Mouse (Mus musculus) CH12.LX (cell line): ENCODE measurements around the gene Rdh7. TPM values are rescaled to one million over a fixed set of nuclear protein-coding genes. Genes with fewer than 3 reads are reported as not detected.
"Not testable (repeated sequence)": the region's sequence is repeated elsewhere in the genome, so short reads cannot be mapped to it uniquely, and the experiment has no call there.

ENCODE experiments used
- DNase-seq: peaks from one replicate; pipeline ENCODE4 v3.0.0-alpha.2; 2013; ENCODE audit errors: extremely low read depth
- H3K27ac ChIP-seq: 2 replicates; pipeline ENCODE4 v1.5.1; 2012; ENCODE audit warnings: low read depth, mild to moderate bottlenecking, control low read depth, moderate library complexity; ENCODE audit not compliant: insufficient read depth
- H3K27me3 ChIP-seq: replicated peaks from 2 replicates; pipeline ENCODE3; 2012; ENCODE audit warnings: inconsistent platforms
- H3K36me3 ChIP-seq, 2 experiments: replicated peaks in 1 of 2; 2 replicates each; pipeline versions ENCODE3 to v1.6.1; 2012; ENCODE audit warnings: inconsistent platforms in 1 of 2, low read length in 1 of 2, mild to moderate bottlenecking in 1 of 2, mixed read lengths in 1 of 2, moderate library complexity in 1 of 2; ENCODE audit not compliant: control insufficient read depth in 1 of 2, insufficient read depth in 1 of 2
- H3K4me1 ChIP-seq, 2 experiments: 2 replicates each; pipeline ENCODE4 v1.6.1; 2012; ENCODE audit warnings: inconsistent platforms in 1 of 2, moderate library complexity in 1 of 2; ENCODE audit not compliant: insufficient read depth in 2 of 2, control insufficient read depth in 1 of 2
- H3K4me2 ChIP-seq: 2 replicates; pipeline ENCODE4 v1.6.1; 2012; ENCODE audit warnings: low read depth, mild to moderate bottlenecking, control low read depth; ENCODE audit not compliant: poor library complexity, insufficient read depth, severe bottlenecking
- H3K4me3 ChIP-seq, 3 experiments: fragments of 150-350 bp in 1 of 3; sonication (generic) in 1 of 3; replicated peaks in 1 of 3; 2 replicates each; pipeline versions ENCODE3 to v1.5.1; 2011 to 2012; ENCODE audit warnings: low read depth in 2 of 3, low read length in 2 of 3, mild to moderate bottlenecking in 2 of 3, moderate library complexity in 2 of 3, control low read depth in 1 of 3, improper control_type of control experiment in 1 of 3, inconsistent platforms in 1 of 3, mixed read lengths in 1 of 3; ENCODE audit not compliant: poor library complexity in 1 of 3
- H3K79me2 ChIP-seq: replicated peaks from 2 replicates; pipeline ENCODE4 v1.6.1; 2012; ENCODE audit warnings: mild to moderate bottlenecking, moderate library complexity; ENCODE audit not compliant: control insufficient read depth, poor library complexity, insufficient read depth, severe bottlenecking; ENCODE audit errors: extremely low read depth
- H3K9ac ChIP-seq: 2 replicates; pipeline ENCODE4 v1.6.1; 2012; ENCODE audit warnings: low read depth, mild to moderate bottlenecking, control low read depth, moderate library complexity; ENCODE audit not compliant: insufficient read depth
- H3K9me3 ChIP-seq: replicated peaks from 2 replicates; pipeline ENCODE3; 2012; ENCODE audit warnings: low read length, inconsistent platforms, mixed read lengths
- ETS1 ChIP-seq: conservative IDR thresholded peaks from 2 replicates; pipeline ENCODE4 v1.6.1; 2012; ENCODE audit warnings: low read depth, mild to moderate bottlenecking, inconsistent platforms, low read length, improper control_type of control experiment, moderate library complexity
- GABPA ChIP-seq: IDR thresholded peaks from 2 replicates; pipeline ENCODE4 v1.6.1; 2012; ENCODE audit warnings: low read depth, low read length, improper control_type of control experiment, inconsistent platforms; ENCODE audit not compliant: insufficient replicate concordance
- HCFC1 ChIP-seq: IDR thresholded peaks from 2 replicates; pipeline ENCODE4 v1.6.1; 2012; ENCODE audit warnings: low read depth, mild to moderate bottlenecking, inconsistent platforms, low read length, improper control_type of control experiment
- KAT2A ChIP-seq: IDR thresholded peaks from 2 replicates; pipeline ENCODE4 v1.6.1; 2012; ENCODE audit warnings: low read length, improper control_type of control experiment, inconsistent platforms; ENCODE audit not compliant: insufficient replicate concordance
- MAZ ChIP-seq: IDR thresholded peaks from 2 replicates; pipeline ENCODE4 v1.6.1; 2012; ENCODE audit warnings: low read depth, mild to moderate bottlenecking, inconsistent platforms, low read length, improper control_type of control experiment, moderate library complexity
- MXI1 ChIP-seq: IDR thresholded peaks from 2 replicates; pipeline ENCODE4 v1.6.1; 2011; ENCODE audit warnings: mild to moderate bottlenecking, low read depth, low read length, improper control_type of control experiment
- MYC ChIP-seq: IDR thresholded peaks from 2 replicates; pipeline ENCODE4 v1.6.1; 2011; ENCODE audit warnings: low read depth, mild to moderate bottlenecking, improper control_type of control experiment, low read length
- NRF1 ChIP-seq: IDR thresholded peaks from 2 replicates; pipeline ENCODE4 v1.6.1; 2014; ENCODE audit warnings: low read depth, mild to moderate bottlenecking, inconsistent platforms, low read length, improper control_type of control experiment, moderate library complexity
- POLR2AphosphoS2 ChIP-seq: IDR thresholded peaks from 2 replicates; pipeline ENCODE4 v1.6.1; 2011; ENCODE audit warnings: low read depth, low read length, improper control_type of control experiment
- RAD21 ChIP-seq: IDR thresholded peaks from 2 replicates; pipeline ENCODE4 v1.6.1; 2011; ENCODE audit warnings: low read depth, mild to moderate bottlenecking, low read length, improper control_type of control experiment, moderate library complexity
- RCOR1 ChIP-seq: conservative IDR thresholded peaks from 2 replicates; pipeline ENCODE4 v1.6.1; 2012; ENCODE audit warnings: low read depth, mild to moderate bottlenecking, inconsistent platforms, low read length, improper control_type of control experiment
- SIN3A ChIP-seq: IDR thresholded peaks from 2 replicates; pipeline ENCODE4 v1.6.1; 2012; ENCODE audit warnings: low read length, improper control_type of control experiment, inconsistent platforms
- SMC3 ChIP-seq: IDR thresholded peaks from 2 replicates; pipeline ENCODE4 v1.6.1; 2011; ENCODE audit warnings: low read depth, low read length, improper control_type of control experiment
- TBP ChIP-seq: conservative IDR thresholded peaks from 2 replicates; pipeline ENCODE4 v1.6.1; 2011; ENCODE audit warnings: low read depth, low read length, improper control_type of control experiment
- TCF12 ChIP-seq: IDR thresholded peaks from 2 replicates; pipeline ENCODE4 v1.6.1; 2014; ENCODE audit warnings: low read depth, mild to moderate bottlenecking, inconsistent platforms, low read length, improper control_type of control experiment
- UBTF ChIP-seq: IDR thresholded peaks from 2 replicates; pipeline ENCODE4 v1.6.1; 2012; ENCODE audit warnings: low read depth, mild to moderate bottlenecking, inconsistent platforms, low read length, improper control_type of control experiment, moderate library complexity
- ZMIZ1 ChIP-seq: IDR thresholded peaks from 2 replicates; pipeline ENCODE4 v1.6.1; 2012; ENCODE audit warnings: low read depth, mild to moderate bottlenecking, inconsistent platforms, low read length, improper control_type of control experiment
- ZNF384 ChIP-seq: IDR thresholded peaks from 2 replicates; pipeline ENCODE4 v1.6.1; 2012; ENCODE audit warnings: low read depth, low read length, improper control_type of control experiment, inconsistent platforms
- dilution Hi-C: fragments of 300-500 bp; cut with MboI; formaldehyde crosslinking; loops from 2 replicates; pipeline ENCODE4 v1.14.3; 2020; ENCODE audit warnings: low sequenced_read_pairs; ENCODE audit not compliant: extremely low pct_unique_long_range_greater_than_20kb, extremely low pct_ligation_motif_present
- in situ Hi-C: fragments of 300-500 bp; cut with MboI; formaldehyde crosslinking; loops from 3 replicates; pipeline ENCODE4 v1.14.3; 2019; ENCODE audit warnings: low sequenced_read_pairs, low pct_ligation_motif_present, low pct_unique_long_range_greater_than_20kb, mixed read lengths
- polyA plus RNA-seq: library from polyadenylated mRNA; unstranded; fragments of >175 nt; gene quantifications from 2 replicates; pipeline ENCODE4 v1.2.1, GENCODE M21; 2012; ENCODE audit warnings: low read depth; ENCODE audit not compliant: insufficient read length
- total RNA-seq, 2 experiments: library from RNA; depleted of rRNA; stranded (reverse); fragments of 300-350 nt in 1 of 2; fragments of >200 nt in 1 of 2; gene quantifications; 2 replicates each; pipeline ENCODE4 v1.2.3; 2012 to 2014

Rdh7 gene
- total and polyA plus RNA-seq, 3 experiments = not detected

DNA sequence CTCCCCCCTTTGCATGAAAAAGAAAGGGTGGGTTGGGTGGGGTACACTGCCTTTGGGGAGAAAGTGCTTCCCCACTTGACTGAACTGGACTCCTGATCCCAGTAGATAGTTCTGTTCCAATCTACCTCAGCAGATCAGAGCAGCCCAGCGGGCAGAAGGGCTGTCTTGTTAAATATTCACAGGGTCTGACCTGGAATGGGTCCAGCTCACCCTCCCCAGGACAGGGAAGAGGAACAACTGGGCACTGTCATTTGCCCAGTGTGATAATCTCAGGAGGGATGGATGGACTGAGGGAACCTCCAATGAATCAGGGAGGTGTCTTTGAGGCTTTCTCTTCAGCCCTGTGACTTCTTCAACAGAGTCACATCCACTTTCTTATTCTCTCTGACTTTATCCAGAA, 40.5 kb downstream of the Rdh7 start:
- no peaks in the 10 kb centered on the region for H3K79me2 ChIP-seq
- peaks cover 13% of the 10 kb centered on the region for H3K9me3 ChIP-seq
- peaks cover 29% of the 10 kb centered on the region for H3K27me3 ChIP-seq
- no peaks in the 10 kb centered on the region for H3K36me3 ChIP-seq
- no peak for DNase-seq
- TF ChIP-seq GABPA = no peak
- no peak for TF ChIP-seq HCFC1
- no peak for TF ChIP-seq MYC
- no peak for TF ChIP-seq MAZ
- TF ChIP-seq SMC3 = no peak
- no peak for TF ChIP-seq ZNF384
- no peak for TF ChIP-seq ZMIZ1
- TF ChIP-seq ETS1 = no peak
- no peak for TF ChIP-seq POLR2AphosphoS2
- no peak for TF ChIP-seq NRF1
- TF ChIP-seq TBP = no peak
- no peak for TF ChIP-seq RCOR1
- TF ChIP-seq MXI1 = no peak
- TF ChIP-seq TCF12 = no peak
- TF ChIP-seq KAT2A = no peak
- TF ChIP-seq SIN3A = no peak
- TF ChIP-seq RAD21 = no peak
- no peak for TF ChIP-seq UBTF
- TF ChIP-seq, all 38 proteins: peak for 0
- no peak overlapping the region for H3K9ac ChIP-seq
- in situ Hi-C loops (no loop called here), dilution Hi-C loops (no loop called here)
- no peak overlapping the region for H3K27ac ChIP-seq
- no peak overlapping the region for H3K4me2 ChIP-seq
- no peak overlapping the region for H3K4me3 ChIP-seq
- no peaks in the 10 kb centered on the region for H3K4me1 ChIP-seq

DNA sequence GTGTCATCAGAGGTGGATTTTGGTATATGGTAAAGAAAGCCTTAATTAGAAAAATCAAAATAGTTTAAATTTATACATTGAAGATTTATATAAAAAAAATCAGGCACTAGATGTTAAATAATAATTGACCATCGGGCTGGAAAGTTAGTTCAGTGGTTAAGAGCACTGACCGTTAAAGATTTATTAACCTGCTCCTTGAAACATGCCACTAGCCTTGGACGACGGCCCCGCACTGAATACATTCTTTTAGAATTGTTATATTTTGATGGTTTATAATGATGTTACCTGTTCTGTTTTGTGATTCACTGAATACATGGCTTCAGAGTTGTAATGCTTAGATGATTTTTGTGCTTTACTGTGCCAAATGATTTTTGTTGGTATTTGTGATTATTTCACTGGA, 42.7 kb downstream of the Rdh7 start:
- not testable (repeated sequence) for H3K4me2 ChIP-seq

More for the DNA sequence above, 42.7 kb downstream of the Rdh7 start:
- H3K27ac ChIP-seq, H3K79me2 ChIP-seq, H3K36me3 ChIP-seq, DNase-seq, H3K9ac ChIP-seq, dilution Hi-C loops, in situ Hi-C loops, H3K4me3 ChIP-seq, H3K4me1 ChIP-seq: not testable (repeated sequence)
- Histone ChIP-seq H3K9me3 (peaks cover 13% of the 10 kb centered on the region), H3K27me3 (peaks cover 40% of the 10 kb centered on the region)
